Mouse (Mus musculus) layer of hippocampus, adult 18-20 months (tissue): ENCODE measurements at regions not wholly inside any gene's neighbourhood (a gene's known extent, or its start where the extent isn't known, plus 50 kb on each side); places are given as distances from the start of the nearest gene placed in this dataset.
"Not testable (repeated sequence)": the region's sequence is repeated elsewhere in the genome, so short reads cannot be mapped to it uniquely, and the experiment has no call there.

ENCODE experiments used
- DNase-seq, 2 experiments: peaks; one replicate each; pipeline ENCODE4 v3.0.0; 2022; ENCODE audit warnings: low spot score in 2 of 2

DNA sequence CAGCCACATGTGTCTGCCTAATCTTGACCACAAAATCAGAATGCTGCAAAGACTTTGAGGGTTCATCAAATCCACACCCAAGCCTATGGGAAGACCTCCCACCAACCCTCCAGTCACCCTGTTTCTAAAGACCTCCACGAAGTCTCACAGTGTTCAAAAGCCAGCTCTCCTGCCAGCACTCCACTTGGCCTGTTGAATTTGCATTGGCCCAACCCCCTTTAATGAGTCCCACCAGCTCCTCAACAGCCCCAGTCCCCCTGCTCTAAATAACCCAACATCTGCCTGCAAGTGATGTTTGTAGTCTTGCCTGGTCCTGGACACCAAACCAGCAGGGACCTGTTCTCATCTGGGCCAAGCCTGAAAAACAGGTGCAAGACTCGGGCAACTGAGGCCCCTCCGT lies 106.6 kb upstream of the Nt5e start:
- DNase-seq, result no peak

GRCm38 (mm10) chr9:88221276-88221675 lies 105.7 kb upstream of the Nt5e start:
- DNase-seq, result no peak

- DNase-seq, result peak in 1 of 2 experiments; percentile 76
Observed at GRCm38 (mm10) chr9:88221850-88222353, 105.1 kb upstream of the Nt5e start.

DNA sequence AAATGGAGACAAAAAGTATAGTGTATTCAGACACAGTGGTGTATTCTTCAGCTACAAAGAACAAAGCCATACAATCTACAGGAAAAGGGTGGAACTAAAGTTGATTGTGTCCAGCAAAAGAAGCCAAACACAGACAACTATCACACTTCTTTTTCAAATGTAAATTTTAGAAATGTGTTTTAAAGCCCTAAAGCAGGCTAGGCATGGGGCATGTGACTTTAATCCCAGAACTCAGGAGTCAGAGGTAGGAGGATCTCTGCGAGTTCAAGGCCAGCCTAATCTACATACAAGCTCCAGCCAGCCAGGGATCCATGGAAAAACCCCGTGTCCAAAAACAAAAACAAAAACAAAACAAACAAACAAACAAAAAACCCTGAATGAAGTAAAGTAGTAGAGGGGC lies 89.9 kb upstream of the Nt5e start:
- no peak for DNase-seq

- peak in 1 of 2 experiments; percentile 13 for DNase-seq
Observed at GRCm38 (mm10) chr9:88238346-88238745, 88.7 kb upstream of the Nt5e start.

DNA sequence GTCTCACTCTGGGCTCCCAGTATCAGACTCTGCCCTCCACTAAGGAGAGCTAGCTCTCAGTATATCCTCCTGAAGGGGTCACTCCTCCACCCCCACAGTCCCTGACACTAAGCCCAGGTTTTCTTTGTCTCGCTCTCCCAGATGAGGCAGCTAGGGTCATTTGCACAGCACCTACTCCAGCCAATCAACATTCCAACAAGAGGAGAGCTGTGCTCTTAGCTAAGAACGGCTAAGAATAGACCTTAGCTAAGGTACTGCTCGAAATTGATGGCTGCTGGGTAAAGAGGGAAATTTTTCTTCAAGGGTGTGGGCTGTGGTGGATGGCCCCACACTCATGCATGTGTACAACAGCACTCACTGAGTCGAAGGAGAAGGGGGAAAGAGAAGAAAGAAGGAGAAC lies 86.3 kb upstream of the Nt5e start:
- DNase-seq, result no peak

- peak; percentile 32 to 77 for DNase-seq
Observed at GRCm38 (mm10) chr9:88241203-88241995, 85.6 kb upstream of the Nt5e start.

GRCm38 (mm10) chr9:88242530-88242929 lies 84.5 kb upstream of the Nt5e start:
- DNase-seq, result no peak

- DNase-seq, result no peak
Observed at GRCm38 (mm10) chr9:88244492-88244891, 82.5 kb upstream of the Nt5e start.

- no peak for DNase-seq
Observed at GRCm38 (mm10) chr9:88255948-88256347, 71.0 kb upstream of the Nt5e start.

DNA sequence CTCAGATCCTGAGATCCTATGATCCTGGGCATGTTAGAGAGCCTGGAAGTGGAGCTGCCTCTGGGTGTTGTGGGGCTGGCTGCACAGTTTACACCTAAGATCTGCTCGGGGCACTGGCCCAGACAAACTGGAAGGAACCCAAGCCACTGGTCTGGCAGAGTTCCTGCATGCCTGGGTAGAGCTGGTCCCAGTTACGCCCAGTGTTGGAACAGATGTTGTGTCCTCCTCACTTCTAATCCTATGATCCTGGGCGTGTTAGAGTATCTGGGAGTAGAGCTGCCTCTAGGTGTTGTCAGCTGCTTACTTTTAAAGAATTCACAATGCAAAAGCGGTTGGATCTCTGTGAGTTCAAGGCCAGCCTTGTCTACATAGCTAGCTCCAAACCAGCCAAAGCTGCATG lies 67.4 kb upstream of the Nt5e start:
- DNase-seq, result no peak

DNA sequence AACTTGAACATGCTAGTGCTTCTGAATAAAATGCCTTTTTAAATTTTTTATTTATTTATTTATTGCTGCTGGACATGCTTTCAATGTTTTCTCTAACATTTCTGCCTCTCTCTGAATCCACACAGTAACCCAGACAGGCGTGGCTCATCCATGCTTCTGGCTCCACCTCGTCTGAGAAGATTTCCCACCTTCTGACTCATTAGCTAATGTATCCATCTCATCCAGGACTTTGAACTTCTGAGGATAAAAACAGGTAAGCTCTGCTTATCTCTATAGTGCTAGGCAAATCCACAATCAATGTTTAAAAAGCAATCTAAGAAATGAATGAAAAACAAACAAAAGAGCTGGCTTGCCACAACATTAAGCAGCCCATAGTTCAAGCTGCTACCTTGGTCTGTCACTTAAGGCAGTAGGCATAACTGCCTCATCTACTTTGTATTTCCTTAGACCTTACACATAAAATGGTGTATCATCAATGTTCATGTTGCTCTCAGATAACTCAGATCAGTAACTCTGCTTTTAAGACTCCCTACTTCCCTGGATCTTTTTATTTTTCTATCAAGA lies 66.8 kb upstream of the Nt5e start:
- no peak for DNase-seq

DNA sequence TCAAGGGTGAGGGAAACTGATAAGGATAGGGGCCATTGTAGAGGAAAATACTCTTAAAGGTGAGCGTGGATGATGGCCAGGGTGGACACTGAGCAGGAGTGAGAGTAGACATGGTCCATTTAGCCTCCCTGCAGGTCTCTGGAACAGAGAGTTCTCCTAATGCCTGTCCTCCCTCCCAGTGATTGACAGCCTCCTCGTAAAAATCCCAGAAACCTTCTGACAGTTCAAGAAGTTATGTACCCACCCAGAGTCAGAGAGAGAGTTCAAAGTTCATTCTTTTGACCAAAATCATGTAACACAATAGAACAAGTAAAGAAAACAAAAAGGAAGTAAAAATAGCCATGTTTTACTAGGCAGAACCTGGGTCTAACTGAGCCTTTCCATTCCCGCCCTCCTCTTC lies 64.5 kb upstream of the Nt5e start:
- DNase-seq, result no peak

DNA sequence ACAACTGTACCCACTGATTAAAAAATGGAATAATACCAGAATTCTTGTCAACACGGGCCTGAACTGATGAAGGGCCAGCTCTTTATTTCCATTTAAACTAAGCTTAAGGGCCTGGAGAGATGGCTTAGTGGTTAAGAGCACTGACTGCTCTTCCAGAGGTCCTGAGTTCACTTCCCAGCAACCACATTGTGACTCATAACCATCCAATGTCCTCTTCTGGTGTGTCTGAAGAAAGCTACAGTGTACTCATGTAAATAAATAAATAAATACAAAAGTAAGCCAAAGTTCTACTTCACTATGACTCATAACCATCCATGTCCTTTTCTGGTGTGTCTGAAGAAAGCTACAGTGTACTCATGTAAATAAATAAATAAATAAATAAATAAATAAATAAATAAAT lies 60.7 kb upstream of the Nt5e start:
- not testable (repeated sequence) for DNase-seq

- no peak for DNase-seq
Observed at GRCm38 (mm10) chr9:88268811-88269210, 58.2 kb upstream of the Nt5e start.

- DNase-seq, result peak in 1 of 2 experiments; percentile 9
Observed at GRCm38 (mm10) chr9:88269216-88269615, 57.8 kb upstream of the Nt5e start.

DNA sequence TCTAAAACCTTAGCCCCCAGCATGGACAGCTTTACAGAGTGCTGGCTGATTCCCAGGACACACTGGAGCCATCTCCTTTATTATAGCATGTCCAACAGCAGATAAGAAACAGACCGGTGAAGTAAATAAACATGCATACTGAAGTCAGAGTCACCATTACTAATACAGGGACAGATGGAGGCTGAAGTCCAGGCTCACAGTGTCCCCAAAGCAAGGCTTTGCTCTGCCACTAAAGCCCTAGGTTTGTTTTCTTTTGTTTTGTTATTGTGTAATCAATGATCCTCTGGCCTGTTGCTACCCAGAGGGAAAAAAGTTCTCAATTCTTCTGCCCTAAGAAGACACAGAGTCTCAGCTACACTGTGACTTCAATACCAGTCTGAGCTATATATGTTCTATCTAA lies 56.2 kb upstream of the Nt5e start:
- no peak for DNase-seq

GRCm38 (mm10) chr9:88273304-88273703 lies 53.7 kb upstream of the Nt5e start:
- DNase-seq, result no peak

- DNase-seq, result peak; percentile 16 to 38
Observed at GRCm38 (mm10) chr9:88274040-88274439, 53.0 kb upstream of the Nt5e start.

- no peak for DNase-seq
Observed at GRCm38 (mm10) chr9:88274681-88275336, 52.2 kb upstream of the Nt5e start.

- no peak for DNase-seq
Observed at GRCm38 (mm10) chr9:88276023-88276568, 50.9 kb upstream of the Nt5e start.

DNA sequence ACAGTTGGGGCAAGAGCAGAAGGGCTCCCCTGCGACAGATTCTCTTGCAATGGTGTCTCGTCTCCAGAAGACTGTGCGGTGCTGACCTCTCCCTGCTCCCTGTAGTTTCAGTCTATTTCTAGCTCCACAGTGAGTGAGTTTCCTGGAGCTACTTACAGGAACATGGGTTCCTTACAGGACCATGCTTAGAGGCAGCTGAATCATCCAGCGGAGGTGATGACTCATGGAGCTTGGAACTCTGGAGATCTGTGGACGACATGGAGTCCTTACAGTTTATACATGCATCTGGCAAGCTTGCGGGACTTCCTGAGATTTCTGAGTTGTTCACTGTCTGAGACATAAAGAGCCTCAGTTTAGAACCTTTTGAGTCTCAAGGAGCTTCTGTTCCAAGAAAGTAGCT lies 50.0 kb upstream of the Nt5e start:
- no peak for DNase-seq
